Mouse (Mus musculus) olfactory bulb, adult 2 months (tissue): Measurements from ENCODE around the gene Deaf1.

Experiments used
- CTCF ChIP-seq: fragments of 200-500 bp; IDR thresholded peaks from 2 replicates; pipeline ENCODE4 v1.5.1; 2012; ENCODE audit warnings: low read depth, mild to moderate bottlenecking, low read length, moderate library complexity; ENCODE audit not compliant: insufficient read depth
- POLR2A ChIP-seq: fragments of 200-500 bp; IDR thresholded peaks from 2 replicates; pipeline ENCODE4 v1.6.1; 2012; ENCODE audit warnings: mild to moderate bottlenecking, low read depth, low read length, moderate library complexity; ENCODE audit not compliant: insufficient read depth

GRCm38 (mm10) chr7:141364349-141365048, 37.0 kb upstream of the Deaf1 start:
- TF ChIP-seq CTCF (no peak), POLR2A (no peak)
